Mouse (Mus musculus): ENCODE data around the gene Zfp526.

- no peak for TF ChIP-seq CTCF (IDR thresholded peaks at IDR 0.05; ENCODE audit: control insufficient read depth, insufficient read depth, low read length)
- TF ChIP-seq POLR2A (IDR thresholded peaks at IDR 0.05; ENCODE audit: borderline replicate concordance, control insufficient read depth, low read depth, low read length): no peak
These were observed 26.9 kb downstream of the Zfp526 start for GRCm38 (mm10) chr7:25248018-25248647.

Measured in bone marrow, adult 2 months (tissue).